Mouse (Mus musculus) thymus, postnatal 0 days (tissue): ENCODE results near the gene Grasp. TPM values are rescaled to one million over a fixed set of nuclear protein-coding genes. Genes with fewer than 3 reads are reported as not detected.

Source experiments
- DNase-seq: peaks from one replicate; pipeline ENCODE4 v3.0.0-alpha.2; 2015; ENCODE audit warnings: low spot score
- polyA plus RNA-seq: library from polyadenylated mRNA; unstranded; fragments of >200 nt; fragmentation: Nextera tagmentation; extraction: Ambion mirVana; gene quantifications from 2 replicates; pipeline ENCODE4 v1.2.1, GENCODE M21; 2015

Grasp gene
- polyA plus RNA-seq, 1 experiment from 2014 or later = 1.2 TPM

GRCm38 (mm10) chr15:101193971-101194370 is 30.0 kb upstream of the Grasp start:
- no peak for DNase-seq

GRCm38 (mm10) chr15:101194951-101195823 is 28.8 kb upstream of the Grasp start:
- DNase-seq = no peak

GRCm38 (mm10) chr15:101196079-101196795 is 27.8 kb upstream of the Grasp start:
- DNase-seq = no peak

- no peak for DNase-seq
Measured at GRCm38 (mm10) chr15:101196961-101197360, 27.0 kb upstream of the Grasp start.

DNA sequence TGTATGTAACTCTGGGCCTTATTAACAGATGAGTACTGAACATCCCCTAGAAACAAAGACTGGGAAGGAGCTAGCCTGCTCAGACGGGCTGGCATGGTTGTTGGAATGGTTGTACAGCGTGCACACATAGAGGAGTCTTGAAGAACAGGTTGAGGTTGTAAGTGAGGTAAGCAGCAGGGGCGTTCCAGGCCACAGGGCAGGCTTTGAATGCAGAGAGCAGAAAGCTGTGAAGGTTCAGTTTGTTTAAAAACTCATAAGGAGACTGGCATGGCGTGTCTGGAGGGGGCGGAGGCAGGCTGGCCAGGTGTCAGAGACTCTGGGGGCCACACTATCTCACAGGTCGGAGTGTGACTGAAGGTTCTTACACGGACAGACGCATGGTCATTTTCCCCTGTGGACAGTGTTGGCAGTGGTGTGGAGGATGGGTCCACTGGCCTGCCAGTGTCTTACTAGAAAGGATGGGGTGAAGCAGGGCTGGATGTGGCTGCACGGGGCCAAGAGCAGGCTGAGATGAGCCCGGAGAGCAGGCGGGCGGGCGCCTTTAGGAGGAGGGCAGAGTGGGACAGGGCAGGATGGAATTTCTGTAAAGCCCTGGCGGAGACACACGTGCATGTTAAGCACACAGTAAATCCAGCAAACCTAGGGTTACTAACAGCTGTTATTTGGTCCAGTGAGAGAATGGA is 26.4 kb upstream of the Grasp start:
- DNase-seq = no peak

GRCm38 (mm10) chr15:101198218-101198617 is 25.8 kb upstream of the Grasp start:
- DNase-seq = peak; percentile 82

GRCm38 (mm10) chr15:101198850-101199249 is 25.1 kb upstream of the Grasp start:
- DNase-seq = no peak

DNA sequence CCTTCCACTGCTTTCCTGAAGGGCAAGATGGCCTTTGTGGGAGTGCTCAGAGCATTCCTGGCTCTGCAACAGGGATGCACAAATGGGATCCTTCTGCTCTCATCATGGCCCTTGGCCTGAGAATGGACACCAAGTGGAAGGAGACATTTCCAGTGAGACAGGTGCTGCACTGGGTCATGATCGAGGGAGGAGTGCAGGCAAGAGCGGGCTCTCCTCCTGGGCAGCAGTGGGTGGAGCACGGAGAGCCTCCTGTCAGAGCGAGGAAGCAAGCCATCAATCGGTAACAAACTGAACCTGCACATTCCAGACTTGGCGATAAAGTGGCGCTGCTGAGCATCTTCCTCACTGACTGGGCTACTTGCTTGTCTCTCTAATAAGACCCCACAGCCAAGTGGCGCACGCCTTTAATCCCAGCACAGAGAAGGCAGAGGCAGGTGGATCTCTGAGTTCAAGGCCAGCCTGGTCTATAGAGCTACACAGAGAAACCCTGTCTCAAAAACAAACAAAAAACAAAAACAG is 23.2 kb upstream of the Grasp start:
- DNase-seq = no peak

GRCm38 (mm10) chr15:101201414-101201813 is 22.6 kb upstream of the Grasp start:
- DNase-seq = no peak

DNA sequence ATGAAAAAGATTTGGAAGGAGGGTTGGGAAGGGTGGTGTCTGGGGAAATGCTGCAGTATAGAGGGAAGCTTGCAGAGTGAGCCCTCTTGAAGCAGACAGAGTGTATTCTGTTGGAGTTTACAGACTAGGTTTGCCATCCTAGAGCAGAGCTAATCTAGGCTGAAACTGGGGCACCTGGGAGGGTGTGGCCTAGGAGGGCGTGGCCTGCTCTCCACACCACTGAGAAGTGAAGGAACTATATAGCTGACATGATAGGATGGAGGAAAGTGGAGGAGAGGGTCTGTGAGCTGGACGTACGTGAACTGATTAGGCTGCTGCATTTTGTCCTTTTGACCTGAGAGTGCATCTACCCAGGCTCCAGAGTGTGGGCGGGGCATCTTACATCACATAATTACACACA is 20.3 kb upstream of the Grasp start:
- DNase-seq = no peak

DNA sequence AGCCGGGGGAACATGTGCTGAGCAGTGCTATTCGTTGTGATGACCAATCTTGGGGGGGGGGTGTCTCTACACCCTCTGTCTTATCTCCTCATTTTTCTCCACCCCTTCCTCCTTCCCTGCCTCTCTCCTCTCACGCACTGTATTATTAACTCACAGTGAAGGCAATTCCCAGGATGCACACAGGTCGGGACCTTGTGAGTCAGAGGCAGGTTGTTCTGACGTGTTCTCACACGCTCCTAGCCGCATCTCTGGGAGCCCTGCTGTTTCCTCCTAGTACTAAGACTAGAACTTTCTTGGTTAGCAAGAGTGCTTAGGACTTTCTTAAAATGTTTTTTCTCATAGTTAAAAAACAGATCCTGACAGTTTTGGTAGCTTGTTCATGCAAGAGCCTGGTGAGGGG is 19.2 kb upstream of the Grasp start:
- DNase-seq = no peak

- DNase-seq = peak; percentile 84
Measured at GRCm38 (mm10) chr15:101210228-101210627, 13.8 kb upstream of the Grasp start.

DNA sequence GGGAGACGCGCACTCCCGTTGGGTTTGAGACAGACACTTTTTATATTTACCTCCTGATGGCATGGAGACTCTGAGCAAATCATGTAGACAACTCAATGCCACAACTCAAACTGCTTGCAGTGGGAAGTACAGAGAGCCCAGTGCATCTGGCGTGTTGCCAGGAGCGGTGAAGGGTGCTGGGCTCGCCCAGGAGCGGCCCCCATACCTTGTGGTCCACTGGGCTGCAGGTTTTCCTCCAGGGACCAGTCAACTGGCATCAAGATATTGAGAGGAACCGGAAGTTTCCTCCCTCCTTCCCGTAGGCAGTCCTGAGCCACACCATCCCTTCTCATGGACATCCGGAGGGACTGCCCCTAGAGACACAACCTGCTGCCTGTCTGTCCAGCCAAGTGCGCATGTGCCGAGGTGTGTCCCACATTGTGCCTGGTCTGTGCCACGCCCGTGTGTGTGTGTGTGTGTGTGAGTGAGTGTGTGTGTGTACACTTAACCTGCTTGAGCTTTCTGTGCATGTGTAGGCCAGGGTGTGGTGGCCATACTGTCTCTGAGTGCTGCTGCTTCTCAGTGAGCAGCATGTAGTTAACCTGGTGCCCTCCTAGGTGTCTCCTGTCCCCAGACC is 12.9 kb upstream of the Grasp start:
- DNase-seq = no peak

GRCm38 (mm10) chr15:101212435-101212834 is 11.6 kb upstream of the Grasp start:
- DNase-seq = no peak

GRCm38 (mm10) chr15:101215136-101215535 is 8.9 kb upstream of the Grasp start:
- no peak for DNase-seq

DNA sequence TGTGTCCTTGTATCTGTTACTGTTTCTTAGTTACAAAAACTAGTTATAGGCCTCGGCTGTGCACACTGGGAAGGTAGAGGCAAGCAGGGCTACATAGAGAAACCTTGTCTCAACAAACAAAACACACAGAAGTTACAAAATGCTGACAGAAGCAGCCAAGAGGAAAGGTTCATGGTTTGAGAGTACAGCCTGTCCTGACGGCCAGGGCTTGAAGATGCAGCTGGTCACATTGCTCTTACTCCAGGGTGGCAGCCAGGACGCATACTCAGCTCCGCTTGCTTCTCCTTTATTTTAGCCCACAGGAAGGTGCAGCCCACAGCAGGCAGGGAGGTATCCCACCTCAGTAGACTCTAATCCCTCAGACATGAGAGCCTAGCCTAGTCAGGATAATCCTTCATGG is 8.0 kb upstream of the Grasp start:
- DNase-seq = no peak

DNA sequence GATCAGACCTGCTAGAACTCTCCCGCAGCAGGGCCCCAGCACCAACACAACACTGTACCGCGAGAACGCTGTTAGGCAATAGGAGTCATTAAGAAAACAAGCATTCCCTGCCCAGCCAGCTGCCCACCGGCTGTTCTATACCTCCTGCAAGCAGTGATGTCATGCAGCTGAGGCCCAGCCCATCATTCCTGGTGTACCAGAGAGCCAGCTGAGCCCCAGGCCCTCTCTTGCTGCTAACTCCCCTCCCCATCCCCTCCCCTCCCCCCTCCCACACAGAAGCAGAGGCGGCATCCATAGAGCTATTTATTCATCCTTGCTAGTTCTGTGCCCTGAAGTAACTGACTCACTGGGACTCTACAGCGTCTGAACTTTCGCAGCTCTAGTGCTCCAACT is 3.1 kb upstream of the Grasp start:
- DNase-seq = no peak

DNA sequence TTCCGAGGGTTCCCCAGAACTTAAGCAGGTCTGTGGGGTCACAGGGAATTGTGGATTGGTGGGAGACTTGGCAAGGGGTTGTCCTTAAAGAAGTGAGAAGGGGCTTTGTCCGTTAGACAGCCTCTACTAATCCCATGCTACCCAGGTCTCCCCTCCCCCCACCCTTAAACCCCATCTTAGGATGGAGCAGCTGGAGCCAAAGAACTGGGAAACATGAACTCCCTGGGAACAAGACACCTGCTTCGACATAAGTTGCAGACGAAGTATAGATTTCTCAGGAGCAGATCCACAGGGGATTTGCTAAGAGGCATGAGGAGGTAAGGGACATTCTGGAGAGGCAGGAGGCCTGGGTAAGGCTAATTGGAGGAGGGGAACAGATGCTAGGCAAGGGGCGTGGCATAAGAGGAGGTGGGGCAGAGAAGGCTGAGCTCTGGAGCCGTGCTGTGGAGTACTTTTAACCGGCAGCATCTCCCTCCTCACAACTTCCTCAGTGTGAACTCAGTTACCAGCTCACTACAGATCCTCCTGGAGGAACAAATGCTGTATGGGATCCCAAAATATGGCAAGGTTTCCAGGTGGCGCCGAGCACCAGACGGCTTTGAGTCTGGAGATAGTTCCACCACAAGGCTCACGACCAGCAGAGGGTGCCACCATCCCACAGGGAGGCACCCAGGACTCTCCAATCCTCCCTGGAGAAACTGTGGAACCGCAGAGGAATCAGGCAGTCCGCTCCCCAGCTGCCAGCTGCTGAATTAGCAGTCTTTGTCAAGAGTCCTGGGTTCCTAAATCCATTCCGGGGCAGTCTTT is 2.5 kb upstream of the Grasp start:
- peak; percentile 53 for DNase-seq

DNA sequence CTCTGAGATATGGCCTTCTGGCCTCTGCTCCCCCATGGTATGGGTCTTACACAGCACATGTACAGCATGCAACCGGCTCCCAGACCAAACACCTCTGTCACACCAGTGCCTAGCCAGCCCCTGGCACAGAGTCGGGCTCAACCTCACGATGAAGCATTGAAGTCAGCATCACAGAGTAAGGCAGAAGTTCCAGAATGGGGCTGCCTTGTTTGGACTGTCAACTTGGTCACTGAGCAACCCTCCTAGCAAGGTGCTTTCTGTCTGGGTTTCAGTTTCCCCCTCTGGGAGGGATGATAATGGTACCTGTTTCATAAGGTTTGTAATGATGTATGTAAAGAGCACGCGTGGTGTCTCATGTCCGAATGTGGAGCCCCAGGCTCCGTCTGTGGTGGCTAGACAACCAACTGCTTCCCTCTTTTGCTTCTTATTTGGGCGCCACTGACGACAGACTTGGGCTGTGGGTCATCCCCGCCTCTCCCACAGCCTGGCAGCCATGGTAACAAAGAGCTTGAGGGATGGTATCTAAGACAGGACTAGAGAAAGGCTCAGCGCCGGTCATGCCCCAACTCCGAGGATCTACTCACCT is 998 bp upstream of the Grasp start:
- no peak for DNase-seq

- DNase-seq = no peak
Measured at GRCm38 (mm10) chr15:101223596-101223995, 392 bp upstream of the Grasp start.
